Mouse (Mus musculus) lung, postnatal 25 days (tissue): ENCODE results near the gene Tmed2.
A peak's percentile ranks its signal among the peaks of the same experiment; 100 is the strongest.
"Not testable (repeated sequence)": the region's sequence is repeated elsewhere in the genome, so short reads cannot be mapped to it uniquely, and the experiment has no call there.

Source experiments
- DNase-seq: peaks from one replicate; pipeline ENCODE4 v3.0.0; 2022; ENCODE audit warnings: low spot score

The Tmed2 gene

GRCm38 (mm10) chr5:124528791-124529190, 11.7 kb upstream of the Tmed2 start:
- no peak for DNase-seq

DNA sequence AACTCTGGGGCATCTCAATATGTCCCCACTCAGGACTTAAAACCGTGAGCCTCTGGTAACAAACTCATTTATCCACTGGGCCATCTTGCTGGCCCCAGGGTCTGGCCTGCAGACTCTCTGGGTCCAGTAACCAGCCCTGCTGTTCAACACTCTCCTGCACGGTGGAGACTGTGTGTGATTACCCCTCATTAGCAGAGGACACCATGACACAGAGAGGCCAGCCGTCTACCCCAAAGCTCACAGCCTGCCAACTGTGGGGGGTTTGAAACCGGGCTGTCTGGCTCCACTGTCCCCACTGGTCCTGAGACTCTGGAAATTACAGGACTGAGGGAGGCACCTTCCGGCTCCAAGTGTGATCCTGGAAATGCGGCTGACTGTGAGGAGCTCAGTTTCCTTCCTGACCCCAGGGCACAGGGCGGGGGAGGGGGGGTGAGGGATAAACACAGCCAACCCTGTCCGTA, 11.3 kb upstream of the Tmed2 start:
- DNase-seq, result no peak

- no peak for DNase-seq
Measured at GRCm38 (mm10) chr5:124529697-124530096, 10.8 kb upstream of the Tmed2 start.

- peak; percentile 81 for DNase-seq
Measured at GRCm38 (mm10) chr5:124530655-124531582, 9.6 kb upstream of the Tmed2 start, which contains the start of gene Rilpl1. Gene Rilpl1, minus strand, starts transcription at chr5:124531391.

GRCm38 (mm10) chr5:124531583-124531930, 8.9 kb upstream of the Tmed2 start:
- no peak for DNase-seq

DNA sequence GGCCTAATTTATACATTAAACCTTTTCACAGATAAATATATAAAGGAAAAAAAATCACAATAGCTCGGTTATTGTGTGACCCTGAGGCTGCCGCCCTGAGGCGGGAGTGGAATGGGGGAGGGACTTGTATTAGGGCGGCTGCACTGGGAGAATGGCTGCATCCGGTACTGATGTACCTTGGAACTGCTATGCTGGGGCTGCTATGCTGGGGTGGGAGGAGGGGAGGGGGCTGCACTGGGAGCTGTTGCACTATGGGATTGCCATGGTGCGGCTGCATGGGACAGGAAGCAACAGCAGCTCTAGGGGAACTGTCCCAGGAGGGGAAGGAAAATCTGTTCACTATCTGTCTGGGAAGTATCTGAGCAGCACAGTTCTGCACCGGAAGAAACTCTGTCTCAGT, 8.0 kb upstream of the Tmed2 start:
- DNase-seq, result no peak

GRCm38 (mm10) chr5:124535016-124535415, 5.5 kb upstream of the Tmed2 start:
- no peak for DNase-seq

- peak; percentile 61 for DNase-seq
Measured at GRCm38 (mm10) chr5:124536776-124537175, 3.7 kb upstream of the Tmed2 start.

DNA sequence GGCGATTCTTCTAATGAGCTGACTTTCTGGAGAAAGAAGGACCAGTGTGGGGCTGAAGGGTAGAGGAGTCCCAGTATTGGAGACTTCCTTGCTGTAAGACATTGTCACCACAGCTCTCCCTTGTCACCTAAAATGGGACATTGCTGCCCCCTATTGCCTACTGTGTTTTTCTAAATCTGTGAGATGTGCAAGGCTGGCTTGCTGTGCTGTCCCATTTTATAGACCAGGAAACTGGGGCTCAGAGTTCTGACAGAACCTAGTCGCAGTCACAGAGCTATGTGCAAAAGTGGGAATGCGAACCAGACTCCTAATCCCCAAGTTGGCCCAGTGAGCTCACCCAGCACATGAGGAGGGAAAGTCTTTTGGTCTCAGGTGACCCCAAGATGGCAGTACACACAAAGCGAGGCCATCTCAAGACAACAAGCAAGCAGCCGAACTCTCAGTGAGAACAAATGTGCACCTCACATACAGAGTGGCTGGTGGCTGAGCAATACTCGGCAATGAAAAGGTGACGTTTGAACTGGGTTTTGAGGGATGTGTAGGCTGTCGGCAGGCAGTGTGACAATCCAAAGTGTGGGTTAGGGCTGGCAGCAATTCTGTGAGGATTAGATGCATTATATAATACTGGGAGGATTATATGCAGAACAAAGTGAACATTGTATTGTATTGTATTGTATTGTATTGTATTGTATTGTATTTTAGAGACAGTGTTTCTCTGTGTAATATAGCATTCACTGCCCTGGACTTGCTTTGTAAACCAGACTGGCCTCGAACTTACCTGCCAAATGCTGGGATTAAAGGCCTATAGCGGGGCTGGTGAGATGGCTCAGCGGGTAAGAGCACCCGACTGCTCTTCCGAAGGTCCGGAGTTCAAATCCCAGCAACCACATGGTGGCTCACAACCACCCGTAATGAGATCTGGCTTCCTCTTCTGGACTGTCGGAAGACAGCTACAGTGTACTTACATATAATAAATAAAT, 1.4 kb upstream of the Tmed2 start:
- DNase-seq, result peak; percentile 85

DNA sequence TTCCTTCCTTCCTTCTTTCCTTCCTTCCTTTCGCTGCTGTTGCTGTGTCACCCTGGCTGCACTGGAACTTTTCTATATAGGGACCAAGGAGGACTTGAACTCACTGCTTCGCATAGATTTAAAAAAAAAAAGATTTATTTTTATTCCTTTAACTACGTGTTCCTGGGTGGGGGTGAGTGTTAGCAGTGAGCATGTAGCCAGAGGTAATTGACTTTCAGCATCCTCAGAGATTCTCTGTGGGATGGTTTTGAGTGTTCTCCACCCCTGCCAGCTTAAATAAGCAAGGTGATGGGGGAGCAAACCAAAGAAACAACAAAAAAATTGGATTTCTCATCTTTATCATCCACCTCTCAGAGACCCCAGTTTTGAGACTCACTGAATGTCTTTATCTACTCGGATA, 590 bp upstream of the Tmed2 start:
- no peak for DNase-seq

- peak; percentile 64 for DNase-seq
Measured at GRCm38 (mm10) chr5:124540905-124541601, 558 bp downstream of the Tmed2 start.

DNA sequence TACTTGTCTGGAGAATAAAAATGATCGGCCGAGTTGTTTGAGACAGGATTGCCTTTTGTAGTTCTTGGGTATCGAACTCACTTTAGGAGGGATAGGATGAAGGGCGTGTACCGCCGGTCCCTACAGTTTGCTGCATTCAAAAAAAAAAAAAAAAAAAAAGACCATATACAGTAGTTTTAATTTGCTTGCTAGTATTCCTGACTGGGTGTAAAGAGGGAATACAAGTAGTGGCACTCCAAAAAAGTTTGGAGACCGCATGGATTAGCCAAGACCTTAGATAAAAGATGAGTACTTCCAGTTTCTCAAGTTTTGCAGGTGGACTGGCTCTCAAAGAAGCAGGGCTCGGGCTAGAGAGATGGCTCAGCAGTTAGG, 1.1 kb downstream of the Tmed2 start:
- DNase-seq, result no peak

DNA sequence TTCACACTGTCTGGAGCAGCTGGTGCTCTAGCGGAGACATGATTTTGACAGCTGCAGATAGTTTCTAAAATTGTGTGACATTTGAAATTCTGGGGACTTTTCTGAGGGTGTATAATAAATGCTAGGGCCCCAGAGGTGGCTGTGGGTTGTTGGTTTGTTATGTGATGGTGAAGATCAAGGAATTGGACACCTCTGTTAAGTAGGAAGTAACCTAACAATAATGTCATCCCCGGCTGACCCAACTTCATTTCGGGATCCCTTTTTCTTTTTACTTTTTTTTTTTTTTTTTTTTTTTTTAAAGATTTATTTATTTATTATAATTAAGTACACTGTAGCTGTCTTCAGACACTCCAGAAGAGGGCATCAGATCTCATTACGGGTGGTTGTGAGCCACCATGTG, 10.2 kb downstream of the Tmed2 start:
- DNase-seq, result not testable (repeated sequence)

DNA sequence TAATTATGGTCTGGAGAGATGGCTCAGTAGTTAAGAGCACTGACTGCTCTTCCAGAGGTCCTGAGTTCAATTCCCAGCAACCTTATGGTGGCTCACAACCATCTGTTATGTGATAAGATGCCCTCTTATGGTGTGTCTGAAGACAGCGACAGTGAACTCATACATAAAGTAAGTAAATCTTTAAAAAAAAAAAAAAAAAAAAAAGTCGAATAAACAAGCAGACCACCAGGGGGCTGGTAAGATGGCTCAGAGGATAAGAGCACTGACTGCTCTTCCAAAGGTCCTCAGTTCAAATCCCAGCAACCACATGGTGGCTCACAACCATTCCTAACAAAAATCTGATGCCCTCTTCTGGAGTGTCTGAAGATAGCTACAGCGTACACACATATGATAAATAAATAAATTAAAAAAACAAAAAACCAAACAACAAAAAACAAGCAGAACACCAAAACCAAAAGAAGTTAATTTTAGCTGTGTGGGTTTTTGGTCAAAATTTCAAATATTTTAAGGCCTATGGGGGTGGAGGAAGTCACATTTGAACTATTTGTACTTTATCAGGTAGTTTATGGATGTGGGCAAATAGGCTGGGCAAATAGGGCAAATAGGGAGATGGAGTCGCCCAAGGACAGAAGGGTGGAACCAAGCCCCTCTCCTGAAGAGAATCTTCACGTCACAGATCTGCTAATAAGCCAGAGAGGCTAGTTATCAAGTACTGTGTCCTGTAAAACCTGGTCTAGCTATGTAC, 11.0 kb downstream of the Tmed2 start:
- not testable (repeated sequence) for DNase-seq

DNA sequence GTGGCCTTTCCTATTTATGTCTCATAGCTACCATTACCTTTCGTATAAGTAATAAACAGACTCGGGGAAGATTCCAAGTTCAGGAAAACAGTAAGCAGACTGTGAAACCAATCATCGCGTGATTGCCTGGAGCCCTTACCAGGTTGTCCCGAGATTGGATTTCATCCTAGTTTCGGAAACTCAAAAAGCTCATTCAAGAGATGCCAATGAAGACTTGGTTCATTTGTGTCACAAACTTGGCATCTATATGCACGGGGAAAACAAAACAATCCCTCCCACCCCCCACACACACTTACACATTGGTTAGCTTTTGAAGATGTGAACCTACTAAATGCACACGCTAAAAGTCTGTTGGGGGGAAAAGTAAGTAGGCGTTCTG, 11.6 kb downstream of the Tmed2 start:
- DNase-seq, result no peak

- DNase-seq, result peak; percentile 93
Measured at GRCm38 (mm10) chr5:124552558-124553307, 12.2 kb downstream of the Tmed2 start, which contains the start of gene Ddx55. Gene Ddx55, plus strand, starts transcription at chr5:124552864.

- DNase-seq, result no peak
Measured at GRCm38 (mm10) chr5:124553607-124554006, 13.1 kb downstream of the Tmed2 start.

- no peak for DNase-seq
Measured at GRCm38 (mm10) chr5:124555145-124555544, 14.7 kb downstream of the Tmed2 start.

DNA sequence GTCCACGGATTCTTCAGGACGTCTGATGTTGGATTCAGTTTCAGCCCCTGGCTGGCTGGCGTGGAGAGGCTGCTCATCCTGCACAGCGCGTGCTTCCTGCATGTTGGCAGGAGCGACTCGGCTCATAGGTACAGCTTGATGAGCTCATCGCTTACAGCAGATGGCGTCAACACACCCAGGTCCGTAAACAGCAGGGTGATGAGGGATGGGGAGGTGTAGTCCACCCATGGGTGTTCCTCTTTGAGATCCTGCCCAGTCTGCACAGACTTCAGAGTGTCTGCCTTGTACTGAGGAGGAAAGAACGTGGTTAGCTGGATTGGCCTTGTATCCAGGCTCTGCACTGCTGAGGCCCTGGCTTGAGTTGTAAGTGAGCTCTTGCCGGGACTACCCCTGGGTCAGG, 30.6 kb downstream of the Tmed2 start:
- DNase-seq, result no peak

DNA sequence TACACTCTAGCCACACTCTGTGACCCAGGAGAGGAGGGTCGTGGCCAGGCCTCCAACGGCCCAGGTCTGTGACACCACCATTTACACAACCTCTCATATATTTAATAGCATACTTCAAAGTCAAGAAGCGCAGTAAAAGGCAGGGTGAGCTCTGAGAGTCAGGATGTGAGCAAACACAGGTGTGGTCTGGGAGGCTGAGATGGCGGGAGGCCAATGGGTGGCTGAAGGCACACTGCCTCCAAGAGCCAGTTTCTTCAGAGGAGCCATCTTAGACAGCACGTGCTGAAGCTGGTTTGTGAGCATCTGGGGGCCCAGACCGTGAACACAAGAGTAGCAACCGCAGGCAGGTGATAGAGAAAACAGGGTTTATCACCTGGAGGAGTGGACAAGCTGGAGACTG, 35.0 kb downstream of the Tmed2 start:
- no peak for DNase-seq
